Mouse (Mus musculus) MEL (cell line): ENCODE results near the gene Fbxl5.

Experiments
- CHD2 ChIP-seq: IDR thresholded peaks from 2 replicates; pipeline ENCODE4 v1.6.1; 2011; ENCODE audit warnings: low read length, improper control_type of control experiment
- CTCF ChIP-seq, 3 experiments: IDR thresholded peaks in 2 of 3; conservative IDR thresholded peaks in 1 of 3; 2 replicates each; pipeline ENCODE4 v1.5.1; 2011 to 2012; ENCODE audit warnings: low read length in 3 of 3, low read depth in 2 of 3, mild to moderate bottlenecking in 2 of 3, improper control_type of control experiment in 1 of 3, inconsistent platforms in 1 of 3, mixed read lengths in 1 of 3, moderate library complexity in 1 of 3; ENCODE audit not compliant: control insufficient read depth in 1 of 3, insufficient read depth in 1 of 3, poor library complexity in 1 of 3, severe bottlenecking in 1 of 3
- EP300 ChIP-seq, 2 experiments: IDR thresholded peaks; 2 replicates each; pipeline ENCODE4 v1.6.1; 2011; ENCODE audit warnings: improper control_type of control experiment in 2 of 2, low read length in 2 of 2, low read depth in 1 of 2, mild to moderate bottlenecking in 1 of 2
- ETS1 ChIP-seq: IDR thresholded peaks from 2 replicates; pipeline ENCODE4 v1.6.1; 2012; ENCODE audit warnings: low read depth, mild to moderate bottlenecking, inconsistent platforms, low read length, improper control_type of control experiment, moderate library complexity
- JUND ChIP-seq: IDR thresholded peaks from 2 replicates; pipeline ENCODE4 v1.6.1; 2011; ENCODE audit warnings: low read depth, mild to moderate bottlenecking, improper control_type of control experiment, low read length
- MAFK ChIP-seq: IDR thresholded peaks from 2 replicates; pipeline ENCODE4 v1.6.1; 2011; ENCODE audit warnings: low read depth, mild to moderate bottlenecking, low read length, improper control_type of control experiment, borderline replicate concordance
- MYB ChIP-seq: IDR thresholded peaks from 2 replicates; pipeline ENCODE4 v1.6.1; 2011; ENCODE audit warnings: mild to moderate bottlenecking, low read depth, low read length, improper control_type of control experiment
- NRF1 ChIP-seq: IDR thresholded peaks from 2 replicates; pipeline ENCODE4 v1.6.1; 2014; ENCODE audit warnings: low read depth, mild to moderate bottlenecking, inconsistent platforms, low read length, improper control_type of control experiment, moderate library complexity; ENCODE audit not compliant: poor library complexity, insufficient read depth, severe bottlenecking
- POLR2A ChIP-seq, 2 experiments: IDR thresholded peaks; 2 replicates each; pipeline ENCODE4 v1.6.1; 2011 to 2012; ENCODE audit warnings: low read length in 2 of 2, mild to moderate bottlenecking in 2 of 2, control low read depth in 1 of 2, improper control_type of control experiment in 1 of 2, low read depth in 1 of 2, moderate library complexity in 1 of 2; ENCODE audit not compliant: control insufficient read depth in 1 of 2, insufficient read depth in 1 of 2, poor library complexity in 1 of 2
- RCOR1 ChIP-seq: IDR thresholded peaks from 2 replicates; pipeline ENCODE4 v1.6.1; 2012; ENCODE audit warnings: low read depth, mild to moderate bottlenecking, inconsistent platforms, low read length, improper control_type of control experiment
- TCF12 ChIP-seq: IDR thresholded peaks from 2 replicates; pipeline ENCODE4 v1.6.1; 2014; ENCODE audit warnings: low read depth, mild to moderate bottlenecking, inconsistent platforms, low read length, improper control_type of control experiment, moderate library complexity
- ZC3H11A ChIP-seq: IDR thresholded peaks from 2 replicates; pipeline ENCODE4 v1.6.1; 2012; ENCODE audit warnings: low read depth, mild to moderate bottlenecking, inconsistent platforms, low read length, improper control_type of control experiment

GRCm38 (mm10) chr5:43723830-43724229, 97.6 kb downstream of the Fbxl5 start:
- TF ChIP-seq POLR2A (IDR thresholded peaks at IDR 0.05; ENCODE audit: control insufficient read depth in 1 of 2, insufficient read depth in 1 of 2, low read depth in 1 of 2, low read length in 2 of 2, poor library complexity in 1 of 2) (no peak), JUND (no peak), ZC3H11A (no peak), EP300 (IDR thresholded peaks at IDR 0.05; ENCODE audit: low read depth in 1 of 2, low read length in 2 of 2) (no peak), CHD2 (no peak), MYB (no peak), CTCF (IDR thresholded peaks at IDR 0.05 in 2 of 3, conservative IDR thresholded peaks at IDR 0.05 in 1 of 3; ENCODE audit: control insufficient read depth in 1 of 3, insufficient read depth in 1 of 3, low read depth in 2 of 3, low read length in 3 of 3, poor library complexity in 1 of 3, severe bottlenecking in 1 of 3) (no peak), ETS1 (no peak), TCF12 (no peak), MAFK (no peak), RCOR1 (no peak), NRF1 (no peak)
